Mouse (Mus musculus) E14TG2a.4 (cell line): ENCODE results near the gene Ppil2.

Experiments
- CTCF ChIP-seq: conservative IDR thresholded peaks from 2 replicates; pipeline ENCODE4 v1.5.1; 2014; ENCODE audit warnings: low read length
- NANOG ChIP-seq: IDR thresholded peaks from 2 replicates; pipeline ENCODE4 v1.6.1; 2014; ENCODE audit warnings: borderline replicate concordance, low read length, mixed read lengths
- POU5F1 ChIP-seq: IDR thresholded peaks from 2 replicates; pipeline ENCODE4 v1.6.1; 2014; ENCODE audit warnings: low read length, borderline replicate concordance

- TF ChIP-seq CTCF (no peak), NANOG (no peak), POU5F1 (no peak)
These were observed 55.5 kb downstream of the Ppil2 start for GRCm38 (mm10) chr16:17055584-17055983.
